Mouse (Mus musculus): ENCODE results near the gene Adora1.

- TF ChIP-seq CTCF (IDR thresholded peaks at IDR 0.05; ENCODE audit: low read depth) (no peak), EP300 (IDR thresholded peaks at IDR 0.05; ENCODE audit: low read depth) (no peak)
Measured at GRCm38 (mm10) chr1:134184089-134184488, 51.1 kb downstream of the Adora1 start.

All from liver, embryonic 14.5 days (tissue).